Mouse (Mus musculus) MEL (cell line): ENCODE measurements around the gene Cox5b. TPM values are rescaled to one million over a fixed set of nuclear protein-coding genes. Genes with fewer than 3 reads are reported as not detected.
A peak's percentile ranks its signal among the peaks of the same experiment; 100 is the strongest.
"Not testable (repeated sequence)": the region's sequence is repeated elsewhere in the genome, so short reads cannot be mapped to it uniquely, and the experiment has no call there.

Source experiments
- DNase-seq: peaks from one replicate; pipeline ENCODE4 v3.0.0; 2011; ENCODE audit warnings: low read depth, low spot score
- H3K27ac ChIP-seq: 2 replicates; pipeline ENCODE4 v1.5.1; 2012; ENCODE audit warnings: low read depth, mild to moderate bottlenecking, control low read depth, low read length, moderate library complexity; ENCODE audit not compliant: control insufficient read depth
- H3K27me3 ChIP-seq, 2 experiments: fragments of 150-350 bp in 1 of 2; sonication (generic) in 1 of 2; 2 replicates each; pipeline ENCODE4 v1.6.1; 2012; ENCODE audit warnings: low read length in 2 of 2, mild to moderate bottlenecking in 2 of 2, improper control_type of control experiment in 1 of 2, moderate library complexity in 1 of 2; ENCODE audit not compliant: insufficient read depth in 2 of 2, control insufficient read depth in 1 of 2
- H3K36me3 ChIP-seq, 2 experiments: 2 replicates each; pipeline ENCODE4 v1.6.1; 2012 to 2014; ENCODE audit warnings: low read length in 2 of 2, improper control_type of control experiment in 1 of 2, inconsistent platforms in 1 of 2, mild to moderate bottlenecking in 1 of 2; ENCODE audit not compliant: insufficient read depth in 2 of 2, control insufficient read depth in 1 of 2
- H3K4me1 ChIP-seq, 2 experiments: fragments of 150-350 bp in 1 of 2; sonication (generic) in 1 of 2; 2 replicates each; pipeline ENCODE4 v1.6.1; 2012; ENCODE audit warnings: low read length in 2 of 2, improper control_type of control experiment in 1 of 2, mild to moderate bottlenecking in 1 of 2; ENCODE audit not compliant: insufficient read depth in 2 of 2, control insufficient read depth in 1 of 2
- H3K4me3 ChIP-seq, 2 experiments: fragments of 150-350 bp in 1 of 2; sonication (generic) in 1 of 2; 2 replicates each; pipeline ENCODE4 v1.5.1; 2012; ENCODE audit warnings: low read depth in 2 of 2, low read length in 2 of 2, mild to moderate bottlenecking in 2 of 2, moderate library complexity in 2 of 2, control low read depth in 1 of 2, improper control_type of control experiment in 1 of 2; ENCODE audit not compliant: control insufficient read depth in 1 of 2, insufficient read depth in 1 of 2
- H3K79me2 ChIP-seq: 2 replicates; pipeline ENCODE4 v1.6.1; 2012; ENCODE audit warnings: mild to moderate bottlenecking, low read length, moderate library complexity; ENCODE audit not compliant: control insufficient read depth, poor library complexity, insufficient read depth
- H3K9ac ChIP-seq: 2 replicates; pipeline ENCODE4 v1.6.1; 2012; ENCODE audit warnings: low read depth, mild to moderate bottlenecking, control low read depth, low read length, moderate library complexity; ENCODE audit not compliant: control insufficient read depth, poor library complexity, severe bottlenecking
- H3K9me3 ChIP-seq: fragments of 150-350 bp; sonication (generic); replicated peaks from 2 replicates; pipeline ENCODE4 v1.6.1; 2012; ENCODE audit warnings: mild to moderate bottlenecking, low read length, improper control_type of control experiment, moderate library complexity; ENCODE audit not compliant: insufficient read depth
- BHLHE40 ChIP-seq: IDR thresholded peaks from 2 replicates; pipeline ENCODE4 v1.6.1; 2012; ENCODE audit warnings: low read depth, mild to moderate bottlenecking, inconsistent platforms, low read length, improper control_type of control experiment, borderline replicate concordance
- ETS1 ChIP-seq: IDR thresholded peaks from 2 replicates; pipeline ENCODE4 v1.6.1; 2012; ENCODE audit warnings: low read depth, mild to moderate bottlenecking, inconsistent platforms, low read length, improper control_type of control experiment, moderate library complexity
- MXI1 ChIP-seq: IDR thresholded peaks from 2 replicates; pipeline ENCODE4 v1.6.1; 2011; ENCODE audit warnings: mild to moderate bottlenecking, low read depth, low read length, improper control_type of control experiment
- NELFE ChIP-seq: IDR thresholded peaks from 2 replicates; pipeline ENCODE4 v1.6.1; 2011; ENCODE audit warnings: low read depth, low read length, improper control_type of control experiment
- SMC3 ChIP-seq: IDR thresholded peaks from 2 replicates; pipeline ENCODE4 v1.6.1; 2011; ENCODE audit warnings: low read depth, low read length, improper control_type of control experiment
- TBP ChIP-seq: IDR thresholded peaks from 2 replicates; pipeline ENCODE4 v1.8.0; 2011; ENCODE audit warnings: low read depth, low read length, improper control_type of control experiment
- USF2 ChIP-seq, 2 experiments: IDR thresholded peaks; 2 replicates each; pipeline ENCODE4 v1.6.1; 2011 to 2012; ENCODE audit warnings: improper control_type of control experiment in 2 of 2, low read length in 2 of 2, borderline replicate concordance in 1 of 2, inconsistent platforms in 1 of 2, low read depth in 1 of 2, mild to moderate bottlenecking in 1 of 2; ENCODE audit not compliant: insufficient read depth in 1 of 2
- ZNF384 ChIP-seq: IDR thresholded peaks from 2 replicates; pipeline ENCODE4 v1.6.1; 2012; ENCODE audit warnings: low read depth, mild to moderate bottlenecking, inconsistent platforms, low read length, improper control_type of control experiment
- polyA plus RNA-seq, 2 experiments: library from polyadenylated mRNA; stranded (reverse) in 1 of 2; unstranded in 1 of 2; fragments of >175 nt in 1 of 2; fragments of >200 nt in 1 of 2; gene quantifications; 2 replicates each; pipeline versions ENCODE4 v1.2.1 to v1.2.4; 2012; ENCODE audit warnings: low replicate concordance in 2 of 2, low read depth in 1 of 2; ENCODE audit not compliant: insufficient read length in 2 of 2, insufficient read depth in 1 of 2, missing spikeins in 1 of 2
- total RNA-seq: library from RNA; depleted of rRNA; stranded (reverse); fragments of 300-350 nt; gene quantifications from 2 replicates; pipeline ENCODE4 v1.2.3, GENCODE M21; 2012

The Cox5b gene
- total and polyA plus RNA-seq, 3 experiments: 541 to 1,152 TPM; not detected in 1

GRCm38 (mm10) chr1:36664457-36664856 is 26.8 kb upstream of the Cox5b start (continued):
- TF ChIP-seq BHLHE40 (no peak), ETS1 (peak; percentile 77; the same call in 1 of the 2 replicates), SMC3 (peak; percentile 58)

GRCm38 (mm10) chr1:36665165-36665723 is 26.0 kb upstream of the Cox5b start:
- Histone ChIP-seq H3K4me1 (peaks cover 13 to 26% of the 10 kb centered on the region in 2 experiments; a peak in 3 of 4 replicates), H3K27me3 (no peaks in the 10 kb centered on the region), H3K4me3 (no peak overlapping the region), H3K79me2 (no peaks in the 10 kb centered on the region), H3K27ac (peak overlapping the region; percentile 53; the same call in 1 of the 2 replicates), H3K9me3 (no peaks in the 10 kb centered on the region), H3K9ac (peak overlapping the region; percentile 14; the same call in 1 of the 2 replicates), H3K36me3 (peaks cover 0 to 17% of the 10 kb centered on the region in 2 experiments; a peak in 2 of 4 replicates)
- no peak for TF ChIP-seq MXI1
- no peak for TF ChIP-seq NELFE
- no peak for TF ChIP-seq USF2 (IDR thresholded peaks at IDR 0.05; ENCODE audit: borderline replicate concordance in 1 of 2, insufficient read depth in 1 of 2, low read depth in 1 of 2, low read length in 2 of 2)
- DNase-seq: no peak

- TF ChIP-seq BHLHE40: no peak
- H3K27me3 ChIP-seq: no peaks in the 10 kb centered on the region
- no peak for DNase-seq
- H3K9me3 ChIP-seq: no peaks in the 10 kb centered on the region
- no peak overlapping the region for H3K9ac ChIP-seq
- H3K4me3 ChIP-seq: no peak overlapping the region
- peaks cover 16 to 27% of the 10 kb centered on the region in 2 experiments; a peak in 3 of 4 replicates for H3K4me1 ChIP-seq
- no peak overlapping the region; the same call in 1 of the 2 replicates for H3K27ac ChIP-seq
- H3K36me3 ChIP-seq: peaks cover 0 to 22% of the 10 kb centered on the region in 2 experiments; a peak in 2 of 4 replicates
- no peaks in the 10 kb centered on the region for H3K79me2 ChIP-seq
These were observed 25.3 kb upstream of the Cox5b start for GRCm38 (mm10) chr1:36665934-36666333.

- not testable (repeated sequence) for H3K27me3 ChIP-seq, H3K9ac ChIP-seq, H3K79me2 ChIP-seq, H3K4me3 ChIP-seq, H3K27ac ChIP-seq, H3K9me3 ChIP-seq
- H3K36me3 ChIP-seq: peaks cover 0 to 27% of the 10 kb centered on the region in 2 experiments; a peak in 2 of 4 replicates
- peak; percentile 32 for DNase-seq
- TF ChIP-seq ZNF384 (0 out of 2 replicates have a peak, but pooled peaks have one; percentile 20), TBP (peak; percentile 94)
- peaks cover 16 to 34% of the 10 kb centered on the region in 2 experiments; a peak in 3 of 4 replicates for H3K4me1 ChIP-seq
These were observed 23.2 kb upstream of the Cox5b start for GRCm38 (mm10) chr1:36668007-36668406.
